Comparison of ENCODE assay signal across 12 mouse cellular contexts in the genomic region with DNA sequence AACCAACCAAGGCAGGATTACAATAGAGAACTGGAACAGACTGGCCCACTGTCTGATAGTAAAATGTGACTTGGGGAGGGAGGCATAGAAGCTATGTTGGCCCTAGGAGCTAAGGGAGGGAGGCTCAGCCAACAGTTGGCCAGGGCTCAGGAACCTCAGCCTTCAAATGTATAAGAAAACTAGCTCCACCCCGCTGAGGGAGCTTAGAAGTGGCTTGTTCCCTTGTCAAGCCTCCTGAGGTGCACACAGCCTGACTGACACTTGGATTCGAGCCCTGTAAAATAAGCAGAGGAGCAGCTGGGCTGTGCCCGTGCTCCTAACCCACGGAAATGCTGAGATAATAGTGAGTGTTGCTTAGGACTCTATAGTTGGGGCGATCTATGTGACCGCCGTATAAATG.
A peak's percentile ranks its signal among the peaks of the same experiment; 100 is the strongest.
DNase-seq lines count a peak whose midpoint lies in the region; ATAC-seq lines count a peak whose summit lies in the region.
"Had no signal": no experiment of that assay in that cellular context is flagged by ENCODE, and none has a peak within 500 bp of the region (broad histone marks: within the 10 kb centered on the region; RNA-seq: fewer than 3 reads in every experiment).

No protein-coding gene starts in this region.

- no peak overlapping the region for H3K4me2 ChIP-seq in heart, embryonic 16.5 days (ENCODE audit: low read depth, low read length)
- H3K4me2 ChIP-seq in hindbrain, embryonic 16.5 days (ENCODE audit: low read length): no peak overlapping the region
- H3K4me2 ChIP-seq: liver, embryonic 11.5 days had no signal

- no peaks in the 10 kb centered on the region for H3K27me3 ChIP-seq in heart, embryonic 16.5 days (ENCODE audit: control insufficient read depth, insufficient read depth, low read length)
- no peaks in the 10 kb centered on the region for H3K27me3 ChIP-seq in hindbrain, embryonic 16.5 days (replicated peaks; ENCODE audit: control insufficient read depth, insufficient read depth, low read length)

- no peak overlapping the region for H3K27ac ChIP-seq in heart, embryonic 16.5 days (ENCODE audit: low read length)
- no peak overlapping the region for H3K27ac ChIP-seq in hindbrain, embryonic 16.5 days (ENCODE audit: low read depth, low read length)

- H3K4me1 ChIP-seq in heart, embryonic 16.5 days (ENCODE audit: control insufficient read depth, insufficient read depth, low read length): peaks cover 20% of the 10 kb centered on the region
- H3K4me1 ChIP-seq in hindbrain, embryonic 16.5 days (ENCODE audit: control insufficient read depth, insufficient read depth, low read depth, low read length): peaks cover 5% of the 10 kb centered on the region

- no peak overlapping the region for H3K4me3 ChIP-seq in heart, embryonic 16.5 days (ENCODE audit: low read length)
- no peak overlapping the region for H3K4me3 ChIP-seq in hindbrain, embryonic 16.5 days (ENCODE audit: low read length)

- no peak for DNase-seq in heart, postnatal 25 days (ENCODE audit: low spot score)
- peak; percentile 50 for DNase-seq in 3T3-L1 (ENCODE audit: low read depth, low spot score)
- DNase-seq in NIH3T3 (ENCODE audit: low read depth): peak; percentile 62
- DNase-seq in urinary bladder, postnatal 25 days (ENCODE audit: low spot score): no peak
- no peak for DNase-seq in kidney, postnatal 36 days
- DNase-seq: adrenal gland, postnatal 14 days; gastrocnemius, postnatal 25 days; heart, postnatal 36 days; kidney, adult 18-20 months had no signal

- H3K9ac ChIP-seq in heart, embryonic 16.5 days (ENCODE audit: low read length): no peak overlapping the region
- no peak overlapping the region for H3K9ac ChIP-seq in hindbrain, embryonic 16.5 days (ENCODE audit: low read depth, low read length)

- no peaks in the 10 kb centered on the region for H3K9me3 ChIP-seq in heart, embryonic 16.5 days (replicated peaks; ENCODE audit: control insufficient read depth, low read length)
- no peaks in the 10 kb centered on the region for H3K9me3 ChIP-seq in hindbrain, embryonic 16.5 days (ENCODE audit: control insufficient read depth, low read length)

- whole genome bisulfite sequencing in heart, embryonic 16.5 days: 40% methylated on average over 7 of the region's 7 CpGs
- 37% methylated on average over 7 of the region's 7 CpGs for WGBS in hindbrain, embryonic 16.5 days

- H3K36me3 ChIP-seq in heart, embryonic 16.5 days (ENCODE audit: control insufficient read depth, insufficient read depth): no peaks in the 10 kb centered on the region
- H3K36me3 ChIP-seq in hindbrain, embryonic 16.5 days (ENCODE audit: control insufficient read depth, insufficient read depth, low read length): no peaks in the 10 kb centered on the region

- intact Hi-C loops in heart, postnatal 25 days (cut with DNase I): no loop called here

- ATAC-seq in heart, embryonic 16.5 days (replicated peaks; ENCODE audit: extremely low read depth, insufficient read depth, low FRiP score): peak; percentile 59; the same call in 1 of the 2 replicates
- peak; percentile 73 for ATAC-seq in hindbrain, embryonic 16.5 days

Comparison
In these comparisons a context has a peak if more than half of its experiments do, and no peak if none do; other contexts are left out.
1. DNase-seq: peak in 3T3-L1 (single experiment) and NIH3T3 (single experiment); none in heart, postnatal 25 days (single experiment), urinary bladder, postnatal 25 days (single experiment) and kidney, postnatal 36 days (0 of 2).